Mouse (Mus musculus) heart, postnatal 0 days (tissue): ENCODE results near the gene Pcare.

Experiments
- CTCF ChIP-seq: IDR thresholded peaks from 2 replicates; pipeline ENCODE4 v1.5.1; 2016; ENCODE audit warnings: antibody characterized with exemption, control low read depth, low read depth
- EP300 ChIP-seq: IDR thresholded peaks from 2 replicates; pipeline ENCODE4 v1.6.1; 2016; ENCODE audit warnings: antibody characterized with exemption, low read depth

- TF ChIP-seq EP300 (no peak), CTCF (no peak)
Measured at GRCm38 (mm10) chr17:71742156-71742555, 10.5 kb downstream of the Pcare start.
